Mouse (Mus musculus): Measurements from ENCODE around the gene Map3k7cl. TPM values are rescaled to one million over a fixed set of nuclear protein-coding genes. Genes with fewer than 3 reads are reported as not detected.

The Map3k7cl gene
- polyA plus RNA-seq, 1 experiment from 2014 or later: 0.70 TPM

- Histone ChIP-seq H3K4me3 (ENCODE audit: control insufficient read depth in 1 of 2, insufficient read depth in 1 of 2, low read depth in 1 of 2, low read length in 2 of 2) (no peak overlapping the region), H3K4me2 (ENCODE audit: low read length) (no peak overlapping the region), H3K4me1 (ENCODE audit: control insufficient read depth in 2 of 2, insufficient read depth in 2 of 2, low read length in 2 of 2) (peaks cover 8 to 14% of the 10 kb centered on the region in 2 experiments; a peak in 3 of 4 replicates), H3K9me3 (ENCODE audit: control insufficient read depth, low read length) (no peaks in the 10 kb centered on the region), H3K9ac (ENCODE audit: low read length) (no peak overlapping the region), H3K27me3 (ENCODE audit: control insufficient read depth, insufficient read depth, low read length) (no peaks in the 10 kb centered on the region), H3K27ac (replicated peaks in 1 of 2; ENCODE audit: control insufficient read depth in 1 of 2, insufficient read depth in 1 of 2, low read depth in 2 of 2, low read length in 2 of 2) (no peak overlapping the region), H3K36me3 (ENCODE audit: control insufficient read depth, insufficient read depth, low read length) (no peaks in the 10 kb centered on the region)
- no peak for ATAC-seq (ENCODE audit: insufficient number of reproducible peaks, insufficient read depth, low FRiP score, low read depth)
- WGBS: 87% methylated on average over 6 of the region's 6 CpGs
Observed at GRCm38 (mm10) chr16:87607959-87608358, 54.8 kb downstream of the Map3k7cl start.

- 64% methylated on average over 5 of the region's 5 CpGs for WGBS
- Histone ChIP-seq H3K27ac (replicated peaks in 1 of 2; ENCODE audit: control insufficient read depth in 1 of 2, insufficient read depth in 1 of 2, low read depth in 2 of 2, low read length in 2 of 2) (no peak overlapping the region), H3K36me3 (ENCODE audit: control insufficient read depth, insufficient read depth, low read length) (no peaks in the 10 kb centered on the region), H3K4me3 (ENCODE audit: control insufficient read depth in 1 of 2, insufficient read depth in 1 of 2, low read depth in 1 of 2, low read length in 2 of 2) (no peak overlapping the region), H3K4me2 (ENCODE audit: low read length) (no peak overlapping the region), H3K9me3 (ENCODE audit: control insufficient read depth, low read length) (no peaks in the 10 kb centered on the region), H3K9ac (ENCODE audit: low read length) (no peak overlapping the region), H3K27me3 (ENCODE audit: control insufficient read depth, insufficient read depth, low read length) (no peaks in the 10 kb centered on the region), H3K4me1 (ENCODE audit: control insufficient read depth in 2 of 2, insufficient read depth in 2 of 2, low read length in 2 of 2) (peaks cover 8% of the 10 kb centered on the region in 2 experiments; a peak in 2 of 4 replicates)
- no peak for ATAC-seq (ENCODE audit: insufficient number of reproducible peaks, insufficient read depth, low FRiP score, low read depth)
Observed at GRCm38 (mm10) chr16:87610142-87610541, 57.0 kb downstream of the Map3k7cl start.

GRCm38 (mm10) chr16:87610556-87611295 is 57.6 kb downstream of the Map3k7cl start:
- Histone ChIP-seq H3K27ac (replicated peaks in 1 of 2; ENCODE audit: control insufficient read depth in 1 of 2, insufficient read depth in 1 of 2, low read depth in 2 of 2, low read length in 2 of 2) (no peak overlapping the region), H3K27me3 (ENCODE audit: control insufficient read depth, insufficient read depth, low read length) (no peaks in the 10 kb centered on the region), H3K36me3 (ENCODE audit: control insufficient read depth, insufficient read depth, low read length) (no peaks in the 10 kb centered on the region), H3K9me3 (ENCODE audit: control insufficient read depth, low read length) (no peaks in the 10 kb centered on the region), H3K4me2 (ENCODE audit: low read length) (peak overlapping the region; percentile 62), H3K4me3 (ENCODE audit: control insufficient read depth in 1 of 2, insufficient read depth in 1 of 2, low read depth in 1 of 2, low read length in 2 of 2) (peak overlapping the region; percentile 27; a peak in 2 of 4 replicates), H3K4me1 (ENCODE audit: control insufficient read depth in 2 of 2, insufficient read depth in 2 of 2, low read length in 2 of 2) (peaks cover 8% of the 10 kb centered on the region in 2 experiments; a peak in 2 of 4 replicates), H3K9ac (ENCODE audit: low read length) (no peak overlapping the region)
- ATAC-seq (ENCODE audit: insufficient number of reproducible peaks, insufficient read depth, low FRiP score, low read depth): no peak
- 74% methylated on average over 21 of the region's 21 CpGs for WGBS

- Histone ChIP-seq H3K9me3 (ENCODE audit: control insufficient read depth, low read length) (no peaks in the 10 kb centered on the region), H3K9ac (ENCODE audit: low read length) (no peak overlapping the region), H3K4me3 (ENCODE audit: control insufficient read depth in 1 of 2, insufficient read depth in 1 of 2, low read depth in 1 of 2, low read length in 2 of 2) (peak overlapping the region; percentile 27), H3K27me3 (ENCODE audit: control insufficient read depth, insufficient read depth, low read length) (no peaks in the 10 kb centered on the region), H3K36me3 (ENCODE audit: control insufficient read depth, insufficient read depth, low read length) (no peaks in the 10 kb centered on the region), H3K4me1 (ENCODE audit: control insufficient read depth in 2 of 2, insufficient read depth in 2 of 2, low read length in 2 of 2) (peaks cover 8% of the 10 kb centered on the region in 2 experiments; a peak in 2 of 4 replicates), H3K27ac (replicated peaks in 1 of 2; ENCODE audit: control insufficient read depth in 1 of 2, insufficient read depth in 1 of 2, low read depth in 2 of 2, low read length in 2 of 2) (no peak overlapping the region; a peak in 1 of 4 replicates), H3K4me2 (ENCODE audit: low read length) (peak overlapping the region; percentile 62)
- no peak for ATAC-seq (ENCODE audit: insufficient number of reproducible peaks, insufficient read depth, low FRiP score, low read depth)
- 32% methylated on average over 14 of the region's 14 CpGs for WGBS
Observed at GRCm38 (mm10) chr16:87611420-87611819, 58.3 kb downstream of the Map3k7cl start.

GRCm38 (mm10) chr16:87612218-87612838 is 59.2 kb downstream of the Map3k7cl start:
- WGBS: 81% methylated on average over 15 of the region's 15 CpGs
- no peaks in the 10 kb centered on the region for H3K27me3 ChIP-seq (ENCODE audit: control insufficient read depth, insufficient read depth, low read length)

GRCm38 (mm10) chr16:87617377-87617776 is 64.2 kb downstream of the Map3k7cl start:
- Histone ChIP-seq H3K36me3 (ENCODE audit: control insufficient read depth, insufficient read depth, low read length) (no peaks in the 10 kb centered on the region), H3K27ac (replicated peaks in 1 of 2; ENCODE audit: control insufficient read depth in 1 of 2, insufficient read depth in 1 of 2, low read depth in 2 of 2, low read length in 2 of 2) (no peak overlapping the region), H3K4me3 (ENCODE audit: control insufficient read depth in 1 of 2, insufficient read depth in 1 of 2, low read depth in 1 of 2, low read length in 2 of 2) (no peak overlapping the region), H3K9ac (ENCODE audit: low read length) (no peak overlapping the region), H3K27me3 (ENCODE audit: control insufficient read depth, insufficient read depth, low read length) (no peaks in the 10 kb centered on the region), H3K4me1 (ENCODE audit: control insufficient read depth in 2 of 2, insufficient read depth in 2 of 2, low read length in 2 of 2) (no peaks in the 10 kb centered on the region), H3K9me3 (ENCODE audit: control insufficient read depth, low read length) (no peaks in the 10 kb centered on the region), H3K4me2 (ENCODE audit: low read length) (no peak overlapping the region)
- WGBS: 80% methylated on average over 6 of the region's 6 CpGs
- ATAC-seq (ENCODE audit: insufficient number of reproducible peaks, insufficient read depth, low FRiP score, low read depth): no peak

More at GRCm38 (mm10) chr16:87612218-87612838, 59.2 kb downstream of the Map3k7cl start:
- Histone ChIP-seq H3K27ac (replicated peaks in 1 of 2; ENCODE audit: control insufficient read depth in 1 of 2, insufficient read depth in 1 of 2, low read depth in 2 of 2, low read length in 2 of 2) (no peak overlapping the region), H3K36me3 (ENCODE audit: control insufficient read depth, insufficient read depth, low read length) (no peaks in the 10 kb centered on the region), H3K9ac (ENCODE audit: low read length) (no peak overlapping the region), H3K9me3 (ENCODE audit: control insufficient read depth, low read length) (no peaks in the 10 kb centered on the region), H3K4me2 (ENCODE audit: low read length) (0 out of 2 replicates have a peak overlapping the region, but pooled peaks have one; percentile 62), H3K4me1 (ENCODE audit: control insufficient read depth in 2 of 2, insufficient read depth in 2 of 2, low read length in 2 of 2) (peaks cover 8% of the 10 kb centered on the region in 2 experiments; a peak in 2 of 4 replicates), H3K4me3 (ENCODE audit: control insufficient read depth in 1 of 2, insufficient read depth in 1 of 2, low read depth in 1 of 2, low read length in 2 of 2) (no peak overlapping the region)
- no peak for ATAC-seq (ENCODE audit: insufficient number of reproducible peaks, insufficient read depth, low FRiP score, low read depth)

GRCm38 (mm10) chr16:87621246-87621645 is 68.1 kb downstream of the Map3k7cl start:
- ATAC-seq (ENCODE audit: insufficient number of reproducible peaks, insufficient read depth, low FRiP score, low read depth): no peak

More at GRCm38 (mm10) chr16:87621246-87621645, 68.1 kb downstream of the Map3k7cl start:
- no peaks in the 10 kb centered on the region; a peak in 1 of 4 replicates for H3K4me1 ChIP-seq (ENCODE audit: control insufficient read depth in 2 of 2, insufficient read depth in 2 of 2, low read length in 2 of 2)
- no peaks in the 10 kb centered on the region for H3K36me3 ChIP-seq (ENCODE audit: control insufficient read depth, insufficient read depth, low read length)
- no peaks in the 10 kb centered on the region for H3K27me3 ChIP-seq (ENCODE audit: control insufficient read depth, insufficient read depth, low read length)
- peaks cover 2% of the 10 kb centered on the region for H3K9me3 ChIP-seq (ENCODE audit: control insufficient read depth, low read length)
- no peak overlapping the region for H3K4me3 ChIP-seq (ENCODE audit: control insufficient read depth in 1 of 2, insufficient read depth in 1 of 2, low read depth in 1 of 2, low read length in 2 of 2)
- H3K4me2 ChIP-seq (ENCODE audit: low read length): no peak overlapping the region
- H3K9ac ChIP-seq (ENCODE audit: low read length): no peak overlapping the region
- WGBS: 80% methylated on average over 3 of the region's 3 CpGs
- no peak overlapping the region for H3K27ac ChIP-seq (replicated peaks in 1 of 2; ENCODE audit: control insufficient read depth in 1 of 2, insufficient read depth in 1 of 2, low read depth in 2 of 2, low read length in 2 of 2)

Measured in heart, embryonic 14.5 days (tissue).